Mouse (Mus musculus) intestine, embryonic 14.5 days (tissue): ENCODE data around the gene Gm26992. TPM values are rescaled to one million over a fixed set of nuclear protein-coding genes. Genes with fewer than 3 reads are reported as not detected.

Source experiments
- ATAC-seq: fragments of 200-750 bp; cut with Nextera tagmentation; replicated peaks from 2 replicates; pipeline ENCODE4 v1.8.0; 2017; ENCODE audit warnings: low read depth, moderate number of reproducible peaks, moderate TSS enrichment, moderate library complexity; ENCODE audit not compliant: low FRiP score, low TSS enrichment
- DNase-seq: peaks from one replicate; pipeline ENCODE4 v3.0.0-alpha.2; 2018; ENCODE audit warnings: low spot score
- H3K27ac ChIP-seq: fragments of 300-500 bp; sonication (generic); 2 replicates; pipeline ENCODE4 v1.5.1; 2014; ENCODE audit warnings: low read depth, mild to moderate bottlenecking, control low read depth
- H3K27me3 ChIP-seq: fragments of 300-500 bp; sonication (generic); replicated peaks from 2 replicates; pipeline ENCODE4 v1.6.1; 2014; ENCODE audit warnings: low read length, control low read depth; ENCODE audit not compliant: control insufficient read depth, insufficient read depth
- H3K36me3 ChIP-seq: fragments of 300-500 bp; sonication (generic); 2 replicates; pipeline ENCODE4 v1.6.1; 2014; ENCODE audit warnings: low read length, control low read depth; ENCODE audit not compliant: control insufficient read depth, insufficient read depth
- H3K4me1 ChIP-seq: fragments of 300-500 bp; sonication (generic); replicated peaks from 2 replicates; pipeline ENCODE4 v1.6.1; 2014; ENCODE audit warnings: low read length, control low read depth, mixed read lengths; ENCODE audit not compliant: control insufficient read depth, insufficient read depth
- H3K4me2 ChIP-seq: fragments of 300-500 bp; sonication (generic); 2 replicates; pipeline ENCODE4 v1.6.1; 2014; ENCODE audit warnings: low read length
- H3K4me3 ChIP-seq: fragments of 300-500 bp; sonication (generic); 2 replicates; pipeline ENCODE4 v1.5.1; 2014; ENCODE audit warnings: low read depth, low read length, control low read depth, mixed read lengths
- H3K9ac ChIP-seq: fragments of 300-500 bp; sonication (generic); 2 replicates; pipeline ENCODE4 v1.6.1; 2014; ENCODE audit warnings: mild to moderate bottlenecking, low read length
- H3K9me3 ChIP-seq: fragments of 300-500 bp; sonication (generic); 2 replicates; pipeline ENCODE4 v1.6.1; 2016; ENCODE audit warnings: low read length, control low read depth; ENCODE audit not compliant: control insufficient read depth
- WGBS: fragments of 180-500 bp; shearing (Covaris S2); extraction: QIAGEN DNeasy Blood & Tissue Kit; methylation state at CpG from one replicate; pipeline ENCODE4 v1.1.7; 2014; 5-methylcytosine and 5-hydroxymethylcytosine counted together
- polyA plus RNA-seq: library from polyadenylated mRNA; unstranded; fragments of >200 nt; fragmentation: Nextera tagmentation; extraction: Ambion mirVana; gene quantifications from 2 replicates; pipeline ENCODE4 v1.2.1, GENCODE M21; 2014

Gene Gm26992
- polyA plus RNA-seq, 1 experiment from 2014 or later = not detected

DNA sequence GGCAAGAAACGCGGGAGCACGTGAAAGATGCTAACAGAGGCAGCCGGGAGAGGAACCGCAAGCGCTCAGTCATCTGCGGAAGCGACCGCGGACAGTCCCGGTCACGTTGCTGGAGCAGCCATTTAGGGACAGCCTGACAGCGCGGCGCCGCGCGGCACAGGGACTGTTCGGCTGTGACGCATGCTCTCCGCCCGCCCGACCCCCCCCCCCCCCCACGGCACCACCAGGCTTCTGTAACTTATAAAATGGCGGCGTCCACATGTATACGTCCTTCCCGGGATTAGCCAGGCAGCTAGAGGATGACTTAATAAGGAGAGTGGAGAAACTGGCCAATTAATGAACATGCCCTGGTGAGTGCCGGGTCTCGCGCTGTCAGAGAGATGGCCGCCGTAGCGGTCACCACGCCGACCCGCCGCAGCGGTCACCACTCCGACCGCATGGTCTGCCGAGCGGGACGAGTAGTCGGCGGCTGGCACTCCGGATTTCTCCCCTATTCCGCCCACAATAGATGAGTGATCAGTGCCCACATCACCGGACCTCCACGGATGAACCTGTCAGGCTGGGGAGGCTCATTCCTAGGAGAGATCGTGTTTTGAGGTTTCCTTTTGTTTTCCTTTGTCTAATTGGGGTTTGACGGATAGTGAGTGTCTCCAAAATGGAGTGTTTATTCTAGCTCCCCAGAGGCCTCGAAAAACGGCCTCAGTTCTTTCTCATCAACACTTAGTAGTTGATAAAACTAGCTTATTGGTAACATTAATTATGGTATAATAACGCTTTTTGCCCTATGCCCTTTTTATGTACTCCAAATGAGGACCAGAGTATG lies 71.8 kb downstream of the Gm26992 start:
- Histone ChIP-seq H3K9me3 (no peaks in the 10 kb centered on the region), H3K9ac (peak overlapping the region; percentile 89), H3K27me3 (no peaks in the 10 kb centered on the region), H3K4me1 (no peaks in the 10 kb centered on the region; the same call in 1 of the 2 replicates), H3K4me3 (peak overlapping the region; percentile 57), H3K4me2 (peak overlapping the region; percentile 56), H3K27ac (peak overlapping the region; percentile 94), H3K36me3 (0 out of 2 replicates have a peak, but pooled peaks cover 4% of the 10 kb centered on the region)
- DNase-seq (peak; percentile 90), ATAC-seq (peak; percentile 94)
- under 1% methylated on average over 42 of the region's 55 CpGs for WGBS

DNA sequence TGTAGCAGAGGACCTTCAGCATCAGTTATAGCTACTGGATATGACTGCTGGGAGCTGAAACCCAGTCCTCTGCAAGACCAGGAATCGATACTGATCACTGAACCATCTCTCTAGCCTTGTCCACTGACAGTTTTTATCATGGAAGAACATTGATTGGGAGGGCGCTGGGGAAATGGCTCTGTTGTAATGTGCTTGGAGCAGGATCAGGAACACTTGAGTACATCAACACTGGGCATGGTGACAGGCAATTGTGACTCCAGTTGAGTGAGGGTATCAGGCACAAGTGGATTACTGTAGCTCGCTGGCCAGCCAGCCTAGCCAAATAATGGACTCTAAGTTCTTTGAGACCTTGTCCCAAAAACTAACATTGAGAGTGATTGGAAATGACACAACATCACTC lies 77.6 kb downstream of the Gm26992 start:
- Histone ChIP-seq H3K36me3 (peaks cover 25% of the 10 kb centered on the region), H3K4me2 (no peak overlapping the region), H3K4me1 (no peaks in the 10 kb centered on the region), H3K9ac (no peak overlapping the region), H3K9me3 (no peaks in the 10 kb centered on the region), H3K27ac (no peak overlapping the region), H3K4me3 (no peak overlapping the region), H3K27me3 (no peaks in the 10 kb centered on the region)
- no peak for DNase-seq
- 90% methylated on average over 3 of the region's 3 CpGs for WGBS
- ATAC-seq = no peak

DNA sequence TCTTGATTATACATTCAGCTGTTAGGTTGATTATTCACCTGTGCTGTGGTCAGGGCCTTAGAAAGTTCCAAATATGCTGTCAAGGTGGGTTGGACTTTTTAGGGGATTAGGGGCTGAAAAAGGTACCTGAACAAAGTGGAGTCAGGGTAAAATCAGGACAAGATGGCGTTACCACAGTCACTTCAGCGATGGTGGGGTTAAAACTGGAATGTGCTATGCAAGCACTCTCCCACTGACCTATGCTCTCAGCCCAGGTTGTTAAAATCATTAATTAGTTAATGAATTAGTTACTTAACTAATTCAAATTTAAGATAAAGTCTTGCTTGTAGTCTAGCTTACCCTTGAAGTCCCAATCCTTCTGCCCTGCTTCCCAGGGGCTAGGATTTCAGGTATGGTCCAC lies 78.3 kb downstream of the Gm26992 start:
- DNase-seq (no peak), ATAC-seq (no peak)
- no peaks in the 10 kb centered on the region for H3K9me3 ChIP-seq
- peaks cover 32% of the 10 kb centered on the region for H3K36me3 ChIP-seq
- H3K4me2 ChIP-seq = no peak overlapping the region
- H3K4me3 ChIP-seq = no peak overlapping the region
- no peaks in the 10 kb centered on the region for H3K4me1 ChIP-seq
- H3K27ac ChIP-seq = no peak overlapping the region
- 95% methylated on average over 2 of the region's 2 CpGs for WGBS
- H3K9ac ChIP-seq = no peak overlapping the region
- no peaks in the 10 kb centered on the region for H3K27me3 ChIP-seq

DNA sequence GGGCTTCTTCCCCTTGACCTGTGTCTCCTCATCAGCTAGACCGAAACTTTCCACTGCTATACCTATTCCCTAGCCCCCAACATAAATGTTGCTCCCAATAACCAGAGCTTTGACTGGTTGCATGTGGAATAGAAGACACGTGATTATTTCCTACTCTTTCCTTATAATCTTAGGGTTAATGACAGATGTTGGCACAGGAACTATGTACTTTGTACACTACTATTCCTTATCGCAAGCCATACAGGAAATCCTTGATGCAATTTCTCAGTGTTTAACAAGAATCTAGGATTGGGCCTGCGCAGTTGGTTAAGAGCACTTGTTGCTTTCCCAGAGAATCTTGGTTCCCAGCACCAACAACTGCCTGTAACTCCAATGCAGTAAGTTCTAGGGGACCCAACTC lies 86.4 kb downstream of the Gm26992 start:
- Histone ChIP-seq H3K4me3 (no peak overlapping the region), H3K4me2 (no peak overlapping the region), H3K27me3 (no peaks in the 10 kb centered on the region), H3K9me3 (no peaks in the 10 kb centered on the region), H3K36me3 (peaks cover 9% of the 10 kb centered on the region; the same call in 1 of the 2 replicates), H3K9ac (no peak overlapping the region), H3K27ac (no peak overlapping the region), H3K4me1 (no peaks in the 10 kb centered on the region)
- no peak for ATAC-seq
- WGBS = 95% methylated on average over 4 of the region's 4 CpGs
- DNase-seq = no peak

DNA sequence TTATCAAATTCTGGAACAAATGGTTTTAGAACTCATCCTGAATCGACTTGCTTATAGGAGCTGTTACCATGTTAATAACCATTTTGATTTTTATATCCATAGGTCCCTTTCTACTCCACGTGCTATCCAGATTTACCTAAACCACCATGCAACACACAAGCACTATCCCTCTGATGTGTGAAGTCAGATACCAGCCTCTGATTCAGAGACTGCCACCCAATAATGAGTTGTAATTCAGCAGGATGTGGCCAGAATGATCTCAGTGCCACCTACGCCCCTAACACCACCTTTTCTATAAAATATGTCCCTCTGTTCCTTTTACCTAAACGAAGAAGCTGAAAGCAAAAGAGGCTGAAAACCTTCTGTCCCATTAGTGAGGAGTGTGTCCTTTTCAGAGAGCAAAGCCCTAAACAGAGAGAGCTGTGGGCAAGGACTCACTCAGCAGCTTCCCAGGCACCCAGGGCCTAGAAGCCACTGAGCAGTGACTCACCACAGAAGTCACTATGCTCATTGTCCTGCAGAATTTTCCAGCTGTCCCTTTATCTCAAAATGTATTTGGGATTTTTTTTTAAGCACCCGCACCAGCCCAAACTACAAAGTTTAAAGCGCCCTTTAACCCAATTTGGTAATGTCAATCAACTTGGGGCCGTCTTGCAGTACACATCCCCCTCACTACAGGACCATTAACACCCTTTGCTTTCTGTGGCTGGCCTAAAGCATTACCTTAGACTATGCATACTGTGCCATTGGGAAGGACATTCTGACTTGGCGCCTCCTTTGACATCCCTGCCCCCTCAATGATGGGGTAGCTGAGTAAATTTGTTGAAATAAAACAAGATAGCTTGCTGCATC lies 87.6 kb downstream of the Gm26992 start:
- Histone ChIP-seq H3K9ac (no peak overlapping the region), H3K27ac (no peak overlapping the region), H3K36me3 (peaks cover 9% of the 10 kb centered on the region; the same call in 1 of the 2 replicates), H3K27me3 (no peaks in the 10 kb centered on the region), H3K4me1 (no peaks in the 10 kb centered on the region), H3K4me3 (no peak overlapping the region), H3K9me3 (no peaks in the 10 kb centered on the region), H3K4me2 (no peak overlapping the region)
- DNase-seq (no peak), ATAC-seq (no peak)
- 80% methylated on average over 8 of the region's 8 CpGs for WGBS

DNA sequence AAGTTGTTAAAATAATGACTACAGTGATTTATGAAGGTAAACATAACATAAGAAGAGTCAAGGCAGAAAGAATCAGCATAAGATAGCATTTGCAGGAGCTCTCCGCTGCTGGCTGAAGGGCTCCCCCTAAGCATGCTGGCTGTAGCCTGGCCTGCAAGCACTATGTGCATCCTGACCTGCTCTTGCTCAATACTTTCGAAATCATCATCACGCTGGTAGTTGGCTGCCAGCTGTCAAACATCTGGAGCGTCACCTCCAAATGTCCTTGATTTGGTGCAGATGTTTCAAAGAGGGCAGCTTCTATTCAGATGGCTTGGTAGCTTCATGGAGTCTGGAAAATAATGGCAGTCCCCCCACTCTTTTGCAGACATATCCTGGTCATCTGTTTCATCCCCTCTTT lies 93.0 kb downstream of the Gm26992 start:
- DNase-seq = no peak
- WGBS = 55% methylated on average over 4 of the region's 4 CpGs
- Histone ChIP-seq H3K27ac (no peak overlapping the region), H3K27me3 (no peaks in the 10 kb centered on the region), H3K4me2 (no peak overlapping the region), H3K9me3 (no peaks in the 10 kb centered on the region), H3K4me3 (no peak overlapping the region), H3K4me1 (no peaks in the 10 kb centered on the region), H3K9ac (no peak overlapping the region), H3K36me3 (no peaks in the 10 kb centered on the region)
- ATAC-seq = no peak

DNA sequence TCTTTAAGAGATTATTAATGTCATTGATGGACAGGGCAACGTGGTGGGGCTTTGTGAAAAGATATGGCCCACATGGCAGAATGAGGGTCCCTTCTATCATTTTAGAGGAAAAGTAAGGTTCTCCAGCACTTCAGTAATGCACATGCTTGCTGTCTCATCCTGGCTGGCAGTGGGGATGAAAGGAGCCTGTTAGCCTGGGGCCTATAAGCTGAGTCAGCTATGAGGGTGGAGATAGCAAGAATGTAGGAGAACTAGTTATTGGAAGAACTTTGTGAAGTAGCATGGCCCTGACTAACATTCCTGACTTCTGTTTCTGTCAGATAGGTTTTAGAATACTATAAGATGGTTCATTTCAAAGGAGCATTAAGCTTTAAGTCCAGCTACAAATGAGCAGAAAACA lies 93.5 kb downstream of the Gm26992 start:
- no peak overlapping the region for H3K4me2 ChIP-seq
- no peak overlapping the region for H3K9ac ChIP-seq
- no peaks in the 10 kb centered on the region for H3K27me3 ChIP-seq
- no peaks in the 10 kb centered on the region for H3K36me3 ChIP-seq
- no peak overlapping the region for H3K27ac ChIP-seq
- DNase-seq (no peak), ATAC-seq (no peak)
- no peaks in the 10 kb centered on the region for H3K4me1 ChIP-seq
- 73% methylated on average over 1 of the region's 1 CpGs for WGBS
- H3K4me3 ChIP-seq = no peak overlapping the region
- H3K9me3 ChIP-seq = no peaks in the 10 kb centered on the region

DNA sequence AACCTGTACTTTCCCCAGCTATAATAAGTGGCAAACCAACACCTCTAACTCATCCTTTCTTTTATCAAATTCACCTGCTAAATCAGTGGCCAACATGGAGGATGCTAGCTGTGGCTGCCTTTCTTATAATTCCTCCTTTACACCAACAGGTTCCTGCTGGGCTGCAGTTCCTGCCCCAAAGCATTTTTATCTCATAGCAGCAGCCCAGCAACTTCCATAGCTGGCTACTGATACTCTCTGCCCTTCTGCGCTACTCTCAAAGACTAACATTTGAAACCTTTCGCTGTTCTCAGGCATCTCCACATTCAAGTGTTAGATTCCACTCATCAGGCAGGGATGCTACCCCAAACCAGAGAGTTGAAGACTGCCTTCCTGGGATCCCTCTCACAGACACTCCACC lies 97.0 kb downstream of the Gm26992 start:
- no peak overlapping the region for H3K4me3 ChIP-seq
- H3K9ac ChIP-seq = no peak overlapping the region
- no peaks in the 10 kb centered on the region for H3K4me1 ChIP-seq
- H3K27ac ChIP-seq = no peak overlapping the region
- no peaks in the 10 kb centered on the region for H3K27me3 ChIP-seq
- H3K4me2 ChIP-seq = no peak overlapping the region
- no peaks in the 10 kb centered on the region for H3K36me3 ChIP-seq
- no peaks in the 10 kb centered on the region for H3K9me3 ChIP-seq
- ATAC-seq (no peak), DNase-seq (no peak)
- WGBS = 94% methylated on average over 2 of the region's 2 CpGs
